Mouse (Mus musculus): Measurements from ENCODE around the gene Cyp26c1.

- TF ChIP-seq EP300 (optimal IDR thresholded peaks at IDR 0.05) (no peak), CTCF (IDR thresholded peaks at IDR 0.05; ENCODE audit: low read depth) (no peak)
Measured at GRCm38 (mm10) chr19:37697651-37698272, 12.4 kb downstream of the Cyp26c1 start, which contains the start of gene Cyp26a1.
